Mouse (Mus musculus): ENCODE results near the gene Bcl7b.

DNA sequence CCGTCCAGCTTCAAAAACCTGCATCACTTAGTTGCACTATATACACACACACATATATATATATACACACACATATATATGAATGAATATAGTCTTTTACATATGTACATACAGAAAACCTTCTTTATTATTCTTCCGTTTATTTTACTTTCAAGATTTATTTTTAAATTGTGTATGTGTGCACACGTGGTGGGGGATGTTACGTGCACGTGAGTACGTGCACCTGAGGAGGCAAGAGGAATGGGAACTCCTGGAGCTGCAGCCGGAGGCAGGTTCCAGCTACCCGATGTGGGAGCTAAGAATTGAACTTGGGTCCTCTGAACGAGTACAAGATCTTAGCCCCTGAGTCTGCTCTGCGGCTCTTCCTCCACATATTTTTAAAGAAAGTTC, 18.1 kb downstream of the Bcl7b start:
- TF ChIP-seq CHD2 (IDR thresholded peaks at IDR 0.05; ENCODE audit: low read depth, low read length) = no peak
- no peak for TF ChIP-seq ZC3H11A (IDR thresholded peaks at IDR 0.05; ENCODE audit: borderline replicate concordance, low read depth, low read length)
- TF ChIP-seq ZNF384 (IDR thresholded peaks at IDR 0.05; ENCODE audit: low read depth, low read length) = no peak
- TF ChIP-seq MAFK (IDR thresholded peaks at IDR 0.05; ENCODE audit: insufficient read depth, low read depth, low read length) = no peak
- no peak for TF ChIP-seq HCFC1 (IDR thresholded peaks at IDR 0.05; ENCODE audit: borderline replicate concordance, insufficient read depth, low read length)

All from ES-E14 (cell line).